Mouse (Mus musculus): Measurements from ENCODE around the gene Fkbp15.

DNA sequence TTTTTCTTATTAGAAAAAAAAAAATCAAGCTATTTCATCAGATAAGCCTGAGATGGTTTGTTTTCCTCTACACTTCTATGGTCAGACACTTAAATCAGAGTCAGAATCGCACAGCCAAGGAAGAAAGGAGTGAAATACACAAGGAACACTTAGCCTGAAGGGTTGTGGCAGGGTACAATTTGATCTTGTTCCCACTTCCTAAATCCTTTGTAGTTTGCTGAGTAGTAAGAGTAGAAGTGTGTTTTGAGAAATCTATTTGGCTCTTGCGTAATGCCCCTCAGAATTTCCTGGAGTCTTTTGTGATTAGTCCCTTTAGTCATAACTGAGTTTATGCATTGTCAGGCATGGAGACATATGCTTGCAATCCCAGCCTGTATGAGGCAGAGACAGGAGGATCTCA, 11.0 kb downstream of the Fkbp15 start:
- TF ChIP-seq EP300 (IDR thresholded peaks at IDR 0.05) = peak; percentile 97
- TF ChIP-seq CTCF (IDR thresholded peaks at IDR 0.05) = no peak

Data from lung, postnatal 0 days (tissue).